Mouse (Mus musculus): ENCODE measurements around the gene Spata5.
A peak's percentile ranks its signal among the peaks of the same experiment; 100 is the strongest.

Spata5 gene

DNA sequence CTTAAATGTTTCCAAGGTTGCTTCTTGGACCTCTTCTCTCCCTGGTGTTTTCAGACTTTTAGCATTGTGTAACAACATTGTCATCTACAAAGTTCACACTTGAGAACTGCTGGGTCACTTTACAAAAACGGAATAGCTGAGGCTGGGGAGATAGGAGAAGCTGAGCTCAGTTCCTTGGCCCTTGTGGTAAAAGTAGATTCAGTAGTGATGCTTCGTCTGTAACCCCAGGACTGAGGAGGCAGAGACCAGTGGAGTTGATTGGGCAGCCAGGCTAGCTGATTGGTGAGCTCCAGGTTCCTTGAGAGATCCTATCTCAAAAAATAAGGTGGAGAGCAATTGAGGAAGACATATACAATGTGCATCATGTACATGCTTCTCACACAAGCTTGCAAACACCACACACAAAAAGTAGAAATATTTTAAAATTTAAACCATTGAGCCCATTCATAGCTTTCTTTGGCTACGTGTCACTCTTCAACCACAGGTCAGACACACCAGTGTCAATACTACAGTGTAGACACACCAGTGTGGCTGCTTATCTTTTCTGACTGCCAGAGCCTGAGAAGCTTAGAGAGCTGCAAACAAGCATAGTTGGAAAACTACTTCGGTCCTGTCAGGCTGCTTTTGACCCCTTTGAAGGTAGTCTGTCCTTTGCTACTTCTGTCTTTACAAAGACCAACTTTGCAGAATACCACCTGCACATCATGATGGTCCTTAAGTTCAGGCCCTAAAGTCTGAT is 138.2 kb downstream of the Spata5 start:
- H3K27me3 ChIP-seq (ENCODE audit: control insufficient read depth, insufficient read depth, low read length, poor library complexity, severe bottlenecking), result no peaks in the 10 kb centered on the region
- no peak for DNase-seq (ENCODE audit: low read depth, low spot score)
- no peaks in the 10 kb centered on the region for H3K36me3 ChIP-seq (ENCODE audit: control insufficient read depth, insufficient read depth, low read length, poor library complexity, severe bottlenecking)

- Histone ChIP-seq H3K27me3 (ENCODE audit: control insufficient read depth, insufficient read depth, low read length, poor library complexity, severe bottlenecking) (no peaks in the 10 kb centered on the region), H3K36me3 (ENCODE audit: control insufficient read depth, insufficient read depth, low read length, poor library complexity, severe bottlenecking) (no peaks in the 10 kb centered on the region)
- no peak for DNase-seq (ENCODE audit: low read depth, low spot score)
Measured at GRCm38 (mm10) chr3:37559339-37559738, 139.6 kb downstream of the Spata5 start.

- peak; percentile 5 for DNase-seq (ENCODE audit: low read depth, low spot score)
- Histone ChIP-seq H3K36me3 (ENCODE audit: control insufficient read depth, insufficient read depth, low read length, poor library complexity, severe bottlenecking) (peaks cover 3% of the 10 kb centered on the region; the same call in 1 of the 2 replicates), H3K27me3 (ENCODE audit: control insufficient read depth, insufficient read depth, low read length, poor library complexity, severe bottlenecking) (no peaks in the 10 kb centered on the region)
Measured at GRCm38 (mm10) chr3:37561466-37561865, 141.8 kb downstream of the Spata5 start.

DNA sequence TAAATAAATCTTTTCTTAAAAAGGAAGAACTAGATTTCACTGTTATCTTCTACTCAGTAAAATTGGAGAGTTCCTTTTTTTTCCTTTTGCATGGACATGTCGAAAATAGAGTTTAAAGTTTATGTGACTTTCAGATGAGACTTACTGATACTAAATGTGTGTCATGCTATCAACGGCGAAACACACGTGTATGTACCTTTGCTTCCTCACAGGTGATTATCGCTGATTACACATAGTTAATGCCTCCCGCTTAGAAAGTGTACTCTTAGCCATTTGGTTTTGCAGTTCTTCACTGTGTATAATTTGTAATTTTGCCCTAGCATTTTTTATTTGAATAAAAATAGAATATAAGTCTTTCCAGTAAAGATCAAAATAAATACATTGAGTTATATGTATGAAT is 146.4 kb downstream of the Spata5 start:
- peaks cover 5% of the 10 kb centered on the region for H3K36me3 ChIP-seq (ENCODE audit: control insufficient read depth, insufficient read depth, low read length, poor library complexity, severe bottlenecking)

GRCm38 (mm10) chr3:37567505-37567904 is 147.8 kb downstream of the Spata5 start:
- no peak for DNase-seq (ENCODE audit: low read depth, low spot score)
- Histone ChIP-seq H3K27me3 (ENCODE audit: control insufficient read depth, insufficient read depth, low read length, poor library complexity, severe bottlenecking) (no peaks in the 10 kb centered on the region), H3K36me3 (ENCODE audit: control insufficient read depth, insufficient read depth, low read length, poor library complexity, severe bottlenecking) (peaks cover 5% of the 10 kb centered on the region)

More for the DNA sequence above, 146.4 kb downstream of the Spata5 start:
- no peaks in the 10 kb centered on the region for H3K27me3 ChIP-seq (ENCODE audit: control insufficient read depth, insufficient read depth, low read length, poor library complexity, severe bottlenecking)
- DNase-seq (ENCODE audit: low read depth, low spot score), result no peak

DNA sequence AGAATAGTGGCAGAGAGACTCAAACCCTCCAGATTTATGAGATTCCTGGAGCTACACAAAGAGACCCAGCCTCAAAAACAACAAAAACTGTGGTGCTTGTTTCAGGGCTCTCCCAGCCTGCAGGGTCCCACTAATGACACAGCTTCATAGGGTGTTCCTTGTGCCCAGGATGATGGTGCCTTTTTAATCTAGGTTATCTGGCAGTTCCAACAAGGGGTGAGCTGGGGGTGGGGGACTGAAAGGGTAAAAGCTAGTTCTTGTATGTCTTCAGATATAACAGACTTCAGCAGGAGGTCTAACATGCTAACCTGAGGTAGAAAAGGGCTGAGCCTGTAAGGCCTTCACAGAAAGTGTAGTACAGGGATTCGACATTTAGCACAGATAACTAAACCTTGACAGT is 149.1 kb downstream of the Spata5 start:
- Histone ChIP-seq H3K36me3 (ENCODE audit: control insufficient read depth, insufficient read depth, low read length, poor library complexity, severe bottlenecking) (peaks cover 6% of the 10 kb centered on the region), H3K27me3 (ENCODE audit: control insufficient read depth, insufficient read depth, low read length, poor library complexity, severe bottlenecking) (no peaks in the 10 kb centered on the region)
- DNase-seq (ENCODE audit: low read depth, low spot score), result no peak

- Histone ChIP-seq H3K36me3 (ENCODE audit: control insufficient read depth, insufficient read depth, low read length, poor library complexity, severe bottlenecking) (peaks cover 6% of the 10 kb centered on the region), H3K27me3 (ENCODE audit: control insufficient read depth, insufficient read depth, low read length, poor library complexity, severe bottlenecking) (no peaks in the 10 kb centered on the region)
- no peak for DNase-seq (ENCODE audit: low read depth, low spot score)
Measured at GRCm38 (mm10) chr3:37569661-37570566, 150.2 kb downstream of the Spata5 start.

- DNase-seq (ENCODE audit: low read depth, low spot score), result no peak
- Histone ChIP-seq H3K36me3 (ENCODE audit: control insufficient read depth, insufficient read depth, low read length, poor library complexity, severe bottlenecking) (peaks cover 3% of the 10 kb centered on the region; the same call in 1 of the 2 replicates), H3K27me3 (ENCODE audit: control insufficient read depth, insufficient read depth, low read length, poor library complexity, severe bottlenecking) (no peaks in the 10 kb centered on the region)
Measured at GRCm38 (mm10) chr3:37571633-37572032, 151.9 kb downstream of the Spata5 start.

GRCm38 (mm10) chr3:37572066-37572465 is 152.4 kb downstream of the Spata5 start:
- Histone ChIP-seq H3K36me3 (ENCODE audit: control insufficient read depth, insufficient read depth, low read length, poor library complexity, severe bottlenecking) (peaks cover 2% of the 10 kb centered on the region; the same call in 1 of the 2 replicates), H3K27me3 (ENCODE audit: control insufficient read depth, insufficient read depth, low read length, poor library complexity, severe bottlenecking) (no peaks in the 10 kb centered on the region)
- DNase-seq (ENCODE audit: low read depth, low spot score), result no peak

DNA sequence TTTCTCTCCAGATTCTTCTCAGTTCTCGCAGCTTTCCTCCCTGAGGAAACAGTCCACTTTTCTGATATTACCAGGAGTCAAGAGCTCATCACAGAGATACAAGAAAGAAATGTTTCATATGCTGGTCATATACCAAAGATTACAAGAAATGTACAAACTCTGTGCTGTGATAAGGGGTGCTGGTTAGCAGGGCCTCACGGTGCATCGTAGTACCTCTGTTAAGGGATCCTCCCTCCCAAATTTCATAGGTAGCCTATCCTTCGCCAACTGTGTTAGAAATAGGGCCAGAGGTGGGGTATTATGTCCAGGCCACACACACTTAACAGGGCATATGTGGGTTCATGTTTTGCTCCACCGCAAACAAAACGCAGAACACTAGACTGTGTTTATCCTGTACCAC is 157.1 kb downstream of the Spata5 start:
- Histone ChIP-seq H3K27me3 (ENCODE audit: control insufficient read depth, insufficient read depth, low read length, poor library complexity, severe bottlenecking) (no peaks in the 10 kb centered on the region), H3K36me3 (ENCODE audit: control insufficient read depth, insufficient read depth, low read length, poor library complexity, severe bottlenecking) (0 out of 2 replicates have a peak, but pooled peaks cover 2% of the 10 kb centered on the region)
- no peak for DNase-seq (ENCODE audit: low read depth, low spot score)

- Histone ChIP-seq H3K27me3 (ENCODE audit: control insufficient read depth, insufficient read depth, low read length, poor library complexity, severe bottlenecking) (no peaks in the 10 kb centered on the region), H3K36me3 (ENCODE audit: control insufficient read depth, insufficient read depth, low read length, poor library complexity, severe bottlenecking) (0 out of 2 replicates have a peak, but pooled peaks cover 2% of the 10 kb centered on the region)
- DNase-seq (ENCODE audit: low read depth, low spot score), result no peak
Measured at GRCm38 (mm10) chr3:37577706-37578105, 158.0 kb downstream of the Spata5 start.

- DNase-seq (ENCODE audit: low read depth, low spot score), result no peak
- Histone ChIP-seq H3K36me3 (ENCODE audit: control insufficient read depth, insufficient read depth, low read length, poor library complexity, severe bottlenecking) (no peaks in the 10 kb centered on the region), H3K27me3 (ENCODE audit: control insufficient read depth, insufficient read depth, low read length, poor library complexity, severe bottlenecking) (no peaks in the 10 kb centered on the region)
Measured at GRCm38 (mm10) chr3:37584576-37584975, 164.9 kb downstream of the Spata5 start.

DNA sequence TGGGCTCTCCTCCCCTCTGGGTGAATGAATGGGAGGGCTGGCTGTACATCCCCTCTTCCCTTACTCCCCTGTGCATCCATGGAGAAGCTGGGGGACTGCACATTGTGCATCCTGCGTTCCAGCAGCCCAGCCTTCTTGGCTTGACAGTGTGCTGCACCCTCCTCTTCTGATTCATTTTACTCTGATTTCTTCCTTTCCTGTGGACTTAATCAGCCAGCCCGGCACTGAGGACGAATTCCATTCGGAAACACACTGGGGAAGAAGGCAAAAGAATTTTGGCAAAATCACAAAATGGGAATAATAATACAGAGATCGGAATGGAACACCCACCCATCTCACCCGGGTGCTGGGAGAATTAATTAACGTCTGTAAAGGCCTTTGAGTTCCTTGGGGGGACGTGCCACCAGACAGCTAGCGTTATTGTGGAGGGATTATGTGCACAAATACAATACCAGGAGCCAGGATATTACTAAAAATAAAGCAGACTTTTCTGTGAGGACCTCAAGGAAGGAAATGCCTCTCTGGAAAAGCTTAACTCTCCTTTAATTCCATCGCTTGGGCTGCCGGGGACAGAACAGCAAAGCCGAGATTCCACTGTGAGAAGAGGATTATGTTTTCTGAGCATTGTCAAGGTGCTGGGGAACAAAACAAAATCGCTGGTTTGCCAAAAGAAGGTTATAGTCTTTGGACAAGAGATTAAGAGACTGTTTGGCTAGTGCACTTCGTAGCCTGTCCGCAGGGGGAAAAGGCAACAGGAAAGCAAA is 166.5 kb downstream of the Spata5 start:
- DNase-seq (ENCODE audit: low read depth, low spot score), result no peak
- Histone ChIP-seq H3K27me3 (ENCODE audit: control insufficient read depth, insufficient read depth, low read length, poor library complexity, severe bottlenecking) (no peaks in the 10 kb centered on the region), H3K36me3 (ENCODE audit: control insufficient read depth, insufficient read depth, low read length, poor library complexity, severe bottlenecking) (no peaks in the 10 kb centered on the region)

DNA sequence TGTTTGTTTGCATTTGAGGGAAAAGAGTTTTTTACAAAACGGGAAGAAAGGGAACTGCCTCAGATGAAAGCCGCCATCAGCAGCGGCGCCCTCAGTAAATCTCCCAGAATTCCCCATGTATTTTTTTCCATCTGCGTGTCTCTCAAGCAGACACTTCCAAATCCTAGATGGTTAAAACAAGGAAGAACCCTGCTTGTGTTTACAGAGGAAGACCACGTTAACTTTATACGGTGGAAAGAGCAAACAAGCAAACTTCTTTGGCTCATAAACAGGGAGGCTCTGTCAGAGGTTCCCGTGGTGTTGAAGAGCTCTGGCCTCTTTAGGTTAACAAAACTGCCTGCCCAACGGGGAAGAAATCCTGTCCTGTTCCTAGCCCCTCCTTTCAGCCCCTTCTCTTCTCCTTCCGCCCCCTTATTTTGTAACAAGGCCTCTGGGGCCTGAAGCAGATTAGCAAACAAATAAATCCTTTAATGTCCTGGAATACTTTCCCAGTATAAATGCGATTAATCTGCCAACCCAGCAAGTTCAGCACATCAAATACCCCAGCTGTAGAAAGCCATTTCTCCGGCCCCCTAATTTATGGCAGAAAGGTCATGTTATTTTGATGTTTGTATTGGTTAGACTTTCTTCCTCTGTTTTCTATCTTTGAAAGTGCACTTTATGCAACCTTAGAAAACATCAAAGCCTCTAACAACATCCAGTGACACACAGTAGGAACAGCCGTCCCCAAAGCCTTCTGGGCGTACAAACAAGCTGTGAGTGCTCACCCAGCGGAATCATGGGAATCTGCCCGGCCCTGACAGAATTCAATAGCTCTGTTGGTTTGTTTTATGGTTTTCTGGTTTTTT is 167.3 kb downstream of the Spata5 start:
- no peak for DNase-seq (ENCODE audit: low read depth, low spot score)
- H3K27me3 ChIP-seq (ENCODE audit: control insufficient read depth, insufficient read depth, low read length, poor library complexity, severe bottlenecking), result no peaks in the 10 kb centered on the region
- no peaks in the 10 kb centered on the region for H3K36me3 ChIP-seq (ENCODE audit: control insufficient read depth, insufficient read depth, low read length, poor library complexity, severe bottlenecking)
